Mouse (Mus musculus) right cerebral cortex, postnatal 14 days (tissue): ENCODE data around the gene Lmo4.

Experiments
- DNase-seq: peaks from one replicate; pipeline ENCODE4 v3.0.0; 2022

The Lmo4 gene

DNA sequence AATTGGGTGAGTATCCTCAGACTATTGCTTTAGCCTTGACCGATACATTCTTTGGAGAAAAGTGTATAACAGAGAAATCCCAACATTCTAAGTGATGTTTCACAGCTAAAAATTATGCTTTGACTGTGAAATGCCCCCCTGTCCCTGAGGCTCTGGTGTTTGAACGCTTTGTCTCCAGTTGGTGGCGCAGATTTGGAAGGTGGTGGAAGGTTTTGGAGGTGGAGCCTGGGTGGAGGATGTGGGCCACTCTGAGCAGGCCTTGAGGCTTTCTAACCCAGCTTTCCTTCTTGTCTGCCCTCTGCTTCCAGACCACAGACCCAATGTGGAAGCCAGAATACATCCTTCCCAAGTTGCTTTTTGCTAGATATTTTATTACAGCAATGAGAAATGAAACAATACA lies 57.8 kb downstream of the Lmo4 start:
- no peak for DNase-seq

DNA sequence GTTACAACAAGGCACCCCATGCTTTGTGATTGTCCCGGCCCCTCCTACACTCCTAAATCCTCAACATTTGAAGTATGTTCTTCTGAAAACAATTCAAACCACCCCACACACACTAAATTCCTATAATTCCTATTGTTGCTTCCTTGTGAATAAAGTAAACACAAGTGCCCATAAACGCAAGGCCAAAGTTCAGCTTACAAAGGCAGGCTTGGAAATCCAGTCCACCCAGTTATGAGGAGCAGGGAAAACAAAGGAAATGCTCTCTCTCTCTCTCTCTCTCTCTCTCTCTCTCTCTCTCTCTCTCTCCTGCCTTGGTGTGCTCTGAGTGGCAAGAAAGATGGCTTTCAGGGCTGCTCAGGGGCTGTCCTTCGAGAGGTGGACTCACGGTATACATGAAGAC lies 61.0 kb downstream of the Lmo4 start:
- no peak for DNase-seq

DNA sequence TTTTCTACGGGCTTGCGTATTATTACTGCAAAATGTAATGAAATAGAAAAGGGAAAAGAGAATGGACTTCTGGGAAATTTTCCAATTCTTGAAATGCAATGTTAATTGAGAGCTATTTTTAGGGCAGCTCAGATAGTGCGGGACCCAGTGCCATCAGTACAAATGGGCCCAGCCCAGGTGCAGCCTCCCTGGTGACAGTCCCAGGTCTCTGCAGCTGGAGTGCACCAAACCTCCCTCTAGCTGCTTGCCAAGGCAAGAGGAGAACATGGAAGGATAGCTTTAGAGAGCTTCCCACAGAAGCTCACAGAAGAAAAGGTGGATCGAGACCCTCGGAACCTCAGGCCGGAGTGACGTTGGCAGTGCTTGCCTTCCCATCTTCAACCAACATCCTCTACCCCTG lies 62.1 kb downstream of the Lmo4 start:
- DNase-seq, result no peak

DNA sequence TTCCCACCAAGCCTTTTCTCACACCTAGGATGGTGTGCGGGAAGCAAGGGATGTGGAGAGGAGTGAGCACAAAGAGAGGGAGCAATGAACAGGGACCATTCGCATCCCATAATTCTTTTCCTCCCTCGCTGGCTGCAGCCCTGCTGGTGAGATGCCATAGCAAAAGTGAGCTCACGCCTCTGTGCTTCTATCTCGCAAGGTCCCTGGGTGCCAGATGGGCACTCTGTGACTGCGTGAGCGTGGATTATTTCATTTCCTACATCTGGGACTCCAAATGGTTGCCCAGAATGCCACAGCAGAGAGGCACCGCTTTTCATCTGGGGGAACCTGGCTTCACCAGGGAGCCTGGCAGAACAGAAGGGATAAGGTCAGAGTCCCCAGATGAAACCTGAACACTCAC lies 63.2 kb downstream of the Lmo4 start:
- DNase-seq, result no peak

DNA sequence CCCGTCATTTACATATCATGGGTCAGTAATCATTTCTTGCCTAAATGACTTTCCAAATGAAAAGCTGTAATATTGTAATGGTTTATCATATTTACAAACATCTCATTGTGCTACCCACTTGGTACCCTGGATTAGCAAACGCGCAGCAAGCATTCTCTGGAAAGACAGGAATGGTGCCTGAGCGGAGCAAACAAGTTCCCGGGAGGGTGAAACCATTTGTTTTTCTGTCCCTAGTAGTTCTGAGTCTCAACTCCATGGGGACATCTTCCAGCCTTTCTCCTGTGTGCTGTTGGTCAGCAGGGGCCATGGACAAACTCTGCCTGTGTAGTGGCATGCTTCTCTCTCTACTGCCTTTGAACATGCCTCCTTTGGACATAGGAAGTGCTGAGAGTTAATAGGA lies 64.2 kb downstream of the Lmo4 start:
- DNase-seq, result no peak

DNA sequence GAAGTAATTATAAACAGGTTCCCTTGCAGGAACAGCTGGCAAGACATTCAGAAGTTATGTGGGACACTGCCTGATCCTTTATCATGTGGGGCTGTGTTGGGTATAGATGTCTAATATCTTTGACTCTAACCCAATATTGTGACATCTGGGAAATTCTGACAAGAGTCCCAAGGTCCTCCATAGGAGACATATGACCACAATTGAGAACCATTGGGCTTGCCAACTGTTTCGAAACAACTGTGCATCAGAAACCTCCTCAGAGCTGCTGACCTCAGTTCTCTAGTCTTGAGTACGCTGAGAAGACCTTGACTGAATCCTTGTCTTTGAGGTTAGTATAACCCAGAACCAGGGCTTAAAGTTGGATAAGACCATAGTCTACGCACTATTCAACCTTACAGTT lies 66.4 kb downstream of the Lmo4 start:
- no peak for DNase-seq
